Mouse (Mus musculus): ENCODE data around the gene Cwc27. TPM values are rescaled to one million over a fixed set of nuclear protein-coding genes. Genes with fewer than 3 reads are reported as not detected.
A peak's percentile ranks its signal among the peaks of the same experiment; 100 is the strongest.

Gene Cwc27
- total RNA-seq (2014; rRNA removed) (14.8 and 18.9 TPM in 2 replicates), polyA plus RNA-seq (2015; fragmentation: Nextera tagmentation; extraction: Ambion mirVana) (21.8 and 26.7 TPM in 2 replicates)

GRCm38 (mm10) chr13:104816635-104817571 lies at the start of gene Cwc27:
Gene Cwc27 (minus strand): TSS chr13:104817142.
- Histone ChIP-seq H3K27me3 (ENCODE audit: insufficient read depth, low read length) (no peaks in the 10 kb centered on the region), H3K4me1 (ENCODE audit: insufficient read depth) (peaks cover 16% of the 10 kb centered on the region), H3K36me3 (ENCODE audit: insufficient read depth) (no peaks in the 10 kb centered on the region), H3K27ac (ENCODE audit: low read depth, low read length) (peak within 1 kb of the TSS; percentile 87), H3K9me3 (ENCODE audit: low read length) (no peaks in the 10 kb centered on the region), H3K4me2 (ENCODE audit: low read depth) (peak within 1 kb of the TSS; percentile 63), H3K9ac (peak within 1 kb of the TSS; percentile 95), H3K4me3 (ENCODE audit: low read depth, low read length) (peak within 1 kb of the TSS; percentile 93)
- DNase-seq (peak; percentile 95), ATAC-seq (peak; percentile 98)
- 0 out of 2 replicates have a peak, but pooled peaks have one; percentile 4 for TF ChIP-seq CTCF (IDR thresholded peaks at IDR 0.05; ENCODE audit: low read depth)
- 1% methylated on average over 50 of the region's 50 CpGs for WGBS

GRCm38 (mm10) chr13:104866726-104867125 lies 49.8 kb upstream of the Cwc27 start:
- Histone ChIP-seq H3K36me3 (ENCODE audit: insufficient read depth) (no peaks in the 10 kb centered on the region), H3K4me3 (ENCODE audit: low read depth, low read length) (no peak overlapping the region), H3K4me2 (ENCODE audit: low read depth) (no peak overlapping the region), H3K9me3 (ENCODE audit: low read length) (no peaks in the 10 kb centered on the region), H3K4me1 (ENCODE audit: insufficient read depth) (no peaks in the 10 kb centered on the region), H3K27me3 (ENCODE audit: insufficient read depth, low read length) (no peaks in the 10 kb centered on the region), H3K9ac (no peak overlapping the region), H3K27ac (ENCODE audit: low read depth, low read length) (no peak overlapping the region)
- 68% methylated on average over 5 of the region's 5 CpGs for WGBS
- TF ChIP-seq CTCF (IDR thresholded peaks at IDR 0.05; ENCODE audit: low read depth), result no peak
- DNase-seq (no peak), ATAC-seq (0 out of 2 replicates have a peak, but pooled peaks have one; percentile 16)

GRCm38 (mm10) chr13:104863127-104863979 lies 46.4 kb upstream of the Cwc27 start, which contains the start of gene Shisal2b:
Gene Shisal2b (minus strand): TSS chr13:104863893.
- no peaks in the 10 kb centered on the region for H3K4me1 ChIP-seq (ENCODE audit: insufficient read depth)
- no peaks in the 10 kb centered on the region for H3K9me3 ChIP-seq (ENCODE audit: low read length)
- no peak within 1 kb of the TSS for H3K27ac ChIP-seq (ENCODE audit: low read depth, low read length)
- no peak for TF ChIP-seq CTCF (IDR thresholded peaks at IDR 0.05; ENCODE audit: low read depth)
- peak within 1 kb of the TSS; percentile 98 for H3K4me2 ChIP-seq (ENCODE audit: low read depth)
- peak within 1 kb of the TSS; percentile 57 for H3K9ac ChIP-seq
- H3K27me3 ChIP-seq (ENCODE audit: insufficient read depth, low read length), result no peaks in the 10 kb centered on the region
- WGBS, result 6% methylated on average over 38 of the region's 38 CpGs
- DNase-seq (peak; percentile 41), ATAC-seq (peak; percentile 87)
- H3K36me3 ChIP-seq (ENCODE audit: insufficient read depth), result no peaks in the 10 kb centered on the region
- H3K4me3 ChIP-seq (ENCODE audit: low read depth, low read length), result peak within 1 kb of the TSS; percentile 44

- no peak overlapping the region for H3K9ac ChIP-seq
- no peaks in the 10 kb centered on the region for H3K4me1 ChIP-seq (ENCODE audit: insufficient read depth)
- no peak for DNase-seq
- WGBS, result 83% methylated on average over 2 of the region's 2 CpGs
- H3K27me3 ChIP-seq (ENCODE audit: insufficient read depth, low read length), result no peaks in the 10 kb centered on the region
- H3K9me3 ChIP-seq (ENCODE audit: low read length), result no peaks in the 10 kb centered on the region
- no peak overlapping the region for H3K27ac ChIP-seq (ENCODE audit: low read depth, low read length)
- TF ChIP-seq CTCF (IDR thresholded peaks at IDR 0.05; ENCODE audit: low read depth), result no peak
- H3K36me3 ChIP-seq (ENCODE audit: insufficient read depth), result no peaks in the 10 kb centered on the region
- H3K4me2 ChIP-seq (ENCODE audit: low read depth), result no peak overlapping the region
- ATAC-seq, result no peak
- H3K4me3 ChIP-seq (ENCODE audit: low read depth, low read length), result no peak overlapping the region
Observed at GRCm38 (mm10) chr13:104853645-104854044, 36.7 kb upstream of the Cwc27 start.

- no peak overlapping the region for H3K27ac ChIP-seq (ENCODE audit: low read depth, low read length)
- H3K9me3 ChIP-seq (ENCODE audit: low read length), result no peaks in the 10 kb centered on the region
- no peaks in the 10 kb centered on the region for H3K27me3 ChIP-seq (ENCODE audit: insufficient read depth, low read length)
- no peak overlapping the region for H3K4me3 ChIP-seq (ENCODE audit: low read depth, low read length)
- WGBS, result 90% methylated on average over 9 of the region's 13 CpGs
- no peak for TF ChIP-seq CTCF (IDR thresholded peaks at IDR 0.05; ENCODE audit: low read depth)
- no peak for ATAC-seq
- H3K9ac ChIP-seq, result no peak overlapping the region
- H3K36me3 ChIP-seq (ENCODE audit: insufficient read depth), result peaks cover 4% of the 10 kb centered on the region; the same call in 1 of the 2 replicates
- H3K4me1 ChIP-seq (ENCODE audit: insufficient read depth), result no peaks in the 10 kb centered on the region
- H3K4me2 ChIP-seq (ENCODE audit: low read depth), result no peak overlapping the region
- no peak for DNase-seq
Observed at GRCm38 (mm10) chr13:104843295-104844089, 26.6 kb upstream of the Cwc27 start.

- Histone ChIP-seq H3K4me1 (ENCODE audit: insufficient read depth) (no peaks in the 10 kb centered on the region), H3K27ac (ENCODE audit: low read depth, low read length) (no peak overlapping the region), H3K27me3 (ENCODE audit: insufficient read depth, low read length) (no peaks in the 10 kb centered on the region), H3K4me2 (ENCODE audit: low read depth) (no peak overlapping the region), H3K36me3 (ENCODE audit: insufficient read depth) (peaks cover 8% of the 10 kb centered on the region), H3K4me3 (ENCODE audit: low read depth, low read length) (no peak overlapping the region), H3K9ac (no peak overlapping the region), H3K9me3 (ENCODE audit: low read length) (no peaks in the 10 kb centered on the region)
- TF ChIP-seq CTCF (IDR thresholded peaks at IDR 0.05; ENCODE audit: low read depth), result no peak
- DNase-seq (no peak), ATAC-seq (no peak)
- WGBS, result 86% methylated on average over 4 of the region's 4 CpGs
Observed at GRCm38 (mm10) chr13:104841937-104842336, 25.0 kb upstream of the Cwc27 start.

All from forebrain, postnatal 0 days (tissue).